Mouse (Mus musculus): ENCODE data around the gene Suox.
"Not testable (repeated sequence)": the region's sequence is repeated elsewhere in the genome, so short reads cannot be mapped to it uniquely, and the experiment has no call there.

Suox gene

DNA sequence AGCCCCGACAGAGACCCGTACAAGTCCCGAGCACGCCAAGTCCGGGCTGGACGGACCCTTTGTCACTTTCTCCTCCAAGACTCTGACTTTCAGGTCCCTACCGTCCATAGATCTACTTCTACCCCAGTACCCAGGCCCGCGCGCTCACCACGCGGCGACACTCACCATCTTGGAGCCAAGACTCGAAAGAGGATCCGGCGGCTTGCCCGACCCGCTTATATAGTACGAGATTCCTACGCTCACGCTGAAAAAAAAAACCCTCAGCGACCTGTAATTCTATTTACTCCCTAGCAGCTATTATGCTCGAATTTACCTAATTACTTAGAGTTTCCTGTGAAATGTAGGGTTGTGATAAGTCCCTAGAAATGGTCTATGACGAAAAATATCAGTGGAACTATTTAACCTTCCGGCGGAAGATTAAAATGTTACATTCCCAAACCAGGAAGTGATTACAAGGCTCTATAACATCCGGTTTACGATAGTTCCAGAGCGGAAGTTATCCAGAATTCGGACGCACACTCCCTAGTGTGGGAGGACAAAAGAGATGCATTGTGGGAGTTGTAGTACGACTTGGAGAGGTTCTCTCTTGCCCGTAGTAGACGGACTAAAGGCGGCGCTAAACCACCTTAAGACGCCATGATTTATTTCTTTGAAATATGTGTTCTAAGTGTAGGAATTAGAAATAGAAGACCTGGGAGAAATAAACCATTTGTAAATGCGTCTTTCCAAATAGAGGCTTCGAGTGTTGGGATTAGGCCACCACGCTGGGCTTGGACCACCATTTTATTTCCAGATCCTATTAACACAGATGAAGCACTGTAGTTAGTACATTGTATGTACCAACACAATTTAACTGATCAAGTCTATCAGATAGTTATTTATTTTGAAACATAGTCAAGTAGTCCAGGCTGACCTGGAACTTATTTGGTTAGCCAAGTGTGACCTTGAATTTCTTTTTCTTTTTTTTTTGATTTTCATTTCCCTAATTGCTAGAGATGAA, 47.3 kb downstream of the Suox start, which contains the start of gene Rps26:
Gene Rps26, minus strand, starts transcription at position 437 of the 1,000 bp plus-strand sequence.
- DNase-seq: peak; percentile 97

DNA sequence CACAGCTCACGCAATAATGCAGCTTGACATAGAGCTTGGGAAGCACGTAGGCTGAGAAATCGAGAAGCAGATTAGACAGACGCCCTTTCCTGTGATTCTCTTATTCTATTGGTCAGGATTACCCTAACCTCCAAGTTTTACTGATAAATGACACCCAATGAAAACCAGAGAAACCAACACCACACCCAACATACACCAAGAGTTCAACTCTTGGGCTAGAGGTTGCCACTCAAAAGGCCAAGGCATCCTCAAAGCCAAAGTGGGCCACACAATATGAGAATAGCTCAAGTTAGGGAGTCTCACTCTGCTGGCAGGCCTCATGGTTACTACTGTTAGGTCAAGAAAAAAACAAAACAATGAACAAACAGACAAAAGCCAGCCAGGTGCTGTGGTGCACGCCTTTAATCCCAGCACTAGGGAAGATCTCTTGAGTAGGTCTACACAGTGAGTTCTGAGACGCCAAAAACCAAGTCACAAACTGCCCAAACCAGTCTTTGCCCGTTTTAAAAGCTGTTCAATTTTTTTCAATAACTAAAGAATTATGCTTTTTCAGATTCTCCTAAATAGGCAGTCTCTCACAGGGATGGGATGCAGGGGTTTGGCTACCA, 48.5 kb downstream of the Suox start:
- DNase-seq: no peak

DNA sequence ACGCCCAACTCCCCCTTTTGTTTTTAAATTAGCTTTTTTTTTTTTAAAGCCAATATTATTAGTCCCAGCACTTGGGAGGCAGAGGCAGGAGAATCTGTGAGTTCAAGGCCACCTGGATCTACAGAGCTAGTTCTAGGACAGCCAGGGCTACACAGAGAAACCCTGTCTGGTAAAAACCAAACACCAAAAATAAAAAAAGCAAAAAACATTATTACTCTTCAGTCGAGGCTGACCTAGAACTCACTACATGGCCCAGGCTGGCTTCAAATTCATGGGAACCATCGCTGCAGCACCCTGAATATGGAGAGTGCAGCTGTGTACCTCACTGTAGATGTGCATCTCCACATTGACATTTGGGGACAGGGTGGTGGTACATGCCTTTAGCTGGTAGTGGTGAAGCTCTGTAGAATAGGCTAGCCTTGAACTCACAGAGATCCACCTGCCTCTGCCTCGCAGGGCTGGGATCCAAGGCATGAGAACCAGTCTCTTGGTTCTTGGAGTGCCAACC, 50.7 kb downstream of the Suox start:
- DNase-seq: not testable (repeated sequence)

DNA sequence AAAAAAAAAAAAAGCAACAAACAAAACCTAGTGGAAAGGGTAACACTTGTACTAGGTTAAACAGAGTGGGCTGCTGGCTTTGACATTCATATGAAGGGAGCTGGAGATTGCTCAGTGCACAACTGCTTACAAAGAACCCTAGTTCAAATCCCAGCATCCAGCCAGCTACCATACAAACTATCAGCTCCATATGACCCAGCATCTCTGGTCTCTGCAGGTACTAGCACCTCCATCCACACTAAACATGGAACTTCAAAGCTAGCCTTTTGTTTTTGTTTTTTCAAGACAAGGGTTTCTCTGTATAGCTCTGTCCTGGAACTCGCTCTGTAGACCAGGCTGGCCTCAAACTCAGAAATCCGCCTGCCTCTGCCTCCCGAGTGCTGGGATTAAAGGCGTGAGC, 51.2 kb downstream of the Suox start:
- DNase-seq: no peak

DNA sequence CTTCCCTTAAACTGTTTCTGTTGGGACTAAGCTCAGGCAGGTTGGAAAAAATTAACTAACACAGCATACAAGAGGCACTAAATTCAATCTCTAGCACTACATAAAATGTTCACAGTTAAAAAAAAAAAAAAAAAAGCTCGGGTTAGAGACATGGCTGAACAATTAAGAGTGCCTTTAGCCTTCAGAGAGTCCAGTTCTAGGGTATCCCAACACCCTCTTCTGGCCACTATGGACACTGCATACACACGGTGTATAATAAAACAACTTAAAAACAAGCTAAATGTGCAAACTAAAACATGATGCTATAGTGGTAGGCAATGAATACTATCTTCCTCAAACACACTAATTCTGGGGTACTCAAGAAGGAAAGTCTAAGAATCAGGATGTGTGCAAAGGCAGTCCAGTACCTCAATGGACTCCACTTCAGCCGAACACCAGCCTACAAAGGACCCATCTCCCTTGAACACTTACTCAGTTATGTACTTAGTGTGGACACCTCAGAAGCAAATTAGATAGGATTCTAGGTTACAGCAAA, 51.8 kb downstream of the Suox start:
- no peak for DNase-seq

DNA sequence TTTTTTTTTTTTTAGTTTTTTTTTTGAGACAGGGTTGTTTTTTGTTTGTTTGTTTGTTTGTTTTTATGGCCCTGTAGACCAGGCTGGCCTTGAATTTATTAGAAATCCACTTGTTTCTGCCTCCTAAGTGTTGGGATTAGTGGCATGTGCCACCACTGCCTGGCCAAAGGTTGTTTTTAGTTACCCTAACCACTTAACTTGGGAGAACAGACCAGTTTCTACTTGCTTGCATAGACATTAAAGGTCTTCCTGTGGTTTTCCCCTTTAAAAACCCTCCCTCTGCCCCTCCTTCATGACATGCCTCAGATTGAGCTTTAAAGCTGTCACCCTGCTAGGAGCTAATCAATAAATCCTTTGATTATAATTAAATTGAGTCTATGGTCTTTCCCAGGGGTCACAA, 53.6 kb downstream of the Suox start:
- no peak for DNase-seq

Measured in lung, postnatal 10 days (tissue).